Mouse (Mus musculus): Measurements from ENCODE around the gene Mrpl30.

GRCm38 (mm10) chr1:37925971-37926370, 35.7 kb downstream of the Mrpl30 start:
- TF ChIP-seq GATA1 (IDR thresholded peaks at IDR 0.05; ENCODE audit: borderline replicate concordance, low read length) (no peak), FLI1 (IDR thresholded peaks at IDR 0.05; ENCODE audit: low read length) (no peak)

Measured in megakaryocyte, embryonic 14.5 days (primary cell).